Mouse (Mus musculus): Measurements from ENCODE around the gene Mamstr. TPM values are rescaled to one million over a fixed set of nuclear protein-coding genes. Genes with fewer than 3 reads are reported as not detected.
"Not testable (repeated sequence)": the region's sequence is repeated elsewhere in the genome, so short reads cannot be mapped to it uniquely, and the experiment has no call there.

Mamstr gene
- polyA plus RNA-seq, 1 experiment, result not detected

GRCm38 (mm10) chr7:45645591-45645971 is 5.8 kb downstream of the Mamstr start:
- H3K9me3 ChIP-seq, result no peaks in the 10 kb centered on the region
- H3K36me3 ChIP-seq (replicated peaks; ENCODE audit: low read length), result no peaks in the 10 kb centered on the region
- H3K27me3 ChIP-seq (replicated peaks), result peaks cover 79% of the 10 kb centered on the region
- no peak overlapping the region for H3K4me3 ChIP-seq (replicated peaks)
- no peak for TF ChIP-seq GATA1 (IDR thresholded peaks at IDR 0.05; ENCODE audit: borderline replicate concordance, low read length)
- TF ChIP-seq FLI1 (IDR thresholded peaks at IDR 0.05; ENCODE audit: low read length), result no peak
- H3K4me1 ChIP-seq, result peaks cover 45% of the 10 kb centered on the region

DNA sequence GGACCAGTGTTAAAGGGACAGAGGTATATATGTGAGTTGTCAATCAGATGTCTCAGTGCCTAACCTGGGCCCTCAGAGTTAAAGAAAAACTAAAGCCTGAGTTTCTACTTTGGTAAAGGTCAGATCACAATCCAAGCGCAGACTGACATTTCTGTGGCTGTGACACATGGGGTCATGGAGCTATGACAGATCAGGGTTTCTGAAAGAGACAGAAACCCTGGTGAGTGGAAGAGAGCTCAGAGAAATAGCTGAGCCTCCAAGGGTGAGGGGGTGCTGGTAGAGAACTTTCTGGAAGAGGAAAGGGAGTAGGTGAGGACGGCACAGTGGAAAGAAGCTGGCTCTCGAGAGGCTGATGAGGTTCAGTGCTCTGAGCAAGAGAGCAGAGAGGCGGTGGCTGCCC is 6.9 kb downstream of the Mamstr start:
- H3K9me3 ChIP-seq, result no peaks in the 10 kb centered on the region
- H3K4me3 ChIP-seq (replicated peaks), result no peak overlapping the region
- H3K27me3 ChIP-seq (replicated peaks), result peaks cover 71% of the 10 kb centered on the region
- TF ChIP-seq GATA1 (IDR thresholded peaks at IDR 0.05; ENCODE audit: borderline replicate concordance, low read length), result no peak
- no peak for TF ChIP-seq FLI1 (IDR thresholded peaks at IDR 0.05; ENCODE audit: low read length)
- H3K4me1 ChIP-seq, result peaks cover 40% of the 10 kb centered on the region
- H3K36me3 ChIP-seq (replicated peaks; ENCODE audit: low read length), result no peaks in the 10 kb centered on the region

DNA sequence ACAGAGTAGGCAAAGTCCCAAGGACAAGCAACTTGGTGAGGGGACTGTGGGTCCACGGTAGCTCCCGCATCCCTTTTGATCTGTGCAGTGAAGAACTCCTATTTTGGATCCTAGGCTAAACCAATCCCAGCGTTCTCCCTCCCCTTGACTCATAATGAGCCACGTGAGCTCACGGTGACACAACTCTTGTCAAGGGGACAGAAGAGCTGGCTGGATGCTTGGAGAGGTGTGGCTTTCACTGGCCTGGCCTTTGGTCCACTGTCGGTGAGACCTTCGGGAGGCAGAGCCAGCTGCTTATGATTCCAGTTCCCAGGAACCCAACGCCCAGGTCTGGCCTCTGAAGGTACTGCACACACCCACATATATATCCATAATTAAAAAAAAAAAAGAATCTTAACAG is 9.6 kb downstream of the Mamstr start:
- Histone ChIP-seq H3K36me3 (replicated peaks; ENCODE audit: low read length) (no peaks in the 10 kb centered on the region), H3K4me1 (peaks cover 14% of the 10 kb centered on the region), H3K27me3 (replicated peaks) (peaks cover 50% of the 10 kb centered on the region), H3K9me3 (no peaks in the 10 kb centered on the region), H3K4me3 (replicated peaks) (no peak overlapping the region)
- TF ChIP-seq FLI1 (IDR thresholded peaks at IDR 0.05; ENCODE audit: low read length) (no peak), GATA1 (IDR thresholded peaks at IDR 0.05; ENCODE audit: borderline replicate concordance, low read length) (no peak)

- not testable (repeated sequence) for H3K9me3 ChIP-seq; H3K4me3 ChIP-seq (replicated peaks); H3K36me3 ChIP-seq (replicated peaks; ENCODE audit: low read length)
- Histone ChIP-seq H3K4me1 (peaks cover 11% of the 10 kb centered on the region; the same call in 1 of the 2 replicates), H3K27me3 (replicated peaks) (peaks cover 45% of the 10 kb centered on the region)
Observed at GRCm38 (mm10) chr7:45650484-45650883, 10.7 kb downstream of the Mamstr start.

GRCm38 (mm10) chr7:45654424-45655047 is 14.8 kb downstream of the Mamstr start:
- peaks cover 5% of the 10 kb centered on the region; the same call in 1 of the 2 replicates for H3K4me1 ChIP-seq
- H3K27me3 ChIP-seq (replicated peaks), result peaks cover 28% of the 10 kb centered on the region
- H3K36me3 ChIP-seq (replicated peaks; ENCODE audit: low read length), result no peaks in the 10 kb centered on the region
- no peak overlapping the region for H3K4me3 ChIP-seq (replicated peaks)
- TF ChIP-seq FLI1 (IDR thresholded peaks at IDR 0.05; ENCODE audit: low read length), result no peak
- no peak for TF ChIP-seq GATA1 (IDR thresholded peaks at IDR 0.05; ENCODE audit: borderline replicate concordance, low read length)
- peaks cover 9% of the 10 kb centered on the region for H3K9me3 ChIP-seq

DNA sequence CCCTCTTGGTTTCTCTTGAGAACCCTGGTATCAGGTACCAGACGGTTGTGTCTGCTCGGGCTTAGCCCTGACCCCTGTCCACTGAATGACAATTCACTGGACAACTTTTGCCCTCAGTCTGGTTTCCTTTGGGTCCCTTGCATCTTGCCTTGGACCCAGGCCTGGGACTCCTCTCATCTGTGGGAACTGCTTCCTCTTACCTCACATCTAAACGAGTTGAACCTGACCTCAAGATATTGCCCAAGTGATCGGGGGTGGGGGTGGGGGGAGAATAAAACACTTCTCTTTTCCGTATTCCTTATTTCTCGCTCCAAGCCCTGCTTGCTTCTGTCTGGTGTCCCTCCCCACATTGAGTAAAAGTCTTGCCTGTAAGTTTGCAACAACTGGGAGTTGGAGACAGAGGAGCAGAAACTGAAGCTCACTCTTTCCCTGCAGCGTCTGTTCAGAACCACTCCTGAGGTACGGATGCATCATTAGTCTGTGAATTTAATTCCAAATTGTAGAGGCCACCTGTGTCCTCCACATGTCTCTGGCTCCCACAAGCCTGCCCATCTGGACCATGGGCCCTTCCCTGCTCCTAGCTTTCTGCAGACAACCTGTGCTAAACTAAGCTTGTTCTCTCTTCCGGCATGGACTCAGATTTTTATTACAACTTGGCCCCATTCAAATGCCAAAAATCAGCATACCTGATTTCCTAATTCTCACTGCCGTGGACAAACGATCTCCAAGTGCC is 21.1 kb downstream of the Mamstr start:
- H3K4me3 ChIP-seq (replicated peaks), result no peak overlapping the region
- TF ChIP-seq FLI1 (IDR thresholded peaks at IDR 0.05; ENCODE audit: low read length) (no peak), GATA1 (IDR thresholded peaks at IDR 0.05; ENCODE audit: borderline replicate concordance, low read length) (no peak)
- H3K27me3 ChIP-seq (replicated peaks), result peaks cover 30% of the 10 kb centered on the region
- H3K4me1 ChIP-seq, result peaks cover 16% of the 10 kb centered on the region
- no peaks in the 10 kb centered on the region for H3K36me3 ChIP-seq (replicated peaks; ENCODE audit: low read length)
- peaks cover 9% of the 10 kb centered on the region for H3K9me3 ChIP-seq

GRCm38 (mm10) chr7:45661702-45662101 is 21.9 kb downstream of the Mamstr start:
- Histone ChIP-seq H3K4me1 (peaks cover 16% of the 10 kb centered on the region), H3K27me3 (replicated peaks) (peaks cover 33% of the 10 kb centered on the region)
- not testable (repeated sequence) for H3K4me3 ChIP-seq (replicated peaks); H3K36me3 ChIP-seq (replicated peaks; ENCODE audit: low read length); H3K9me3 ChIP-seq

DNA sequence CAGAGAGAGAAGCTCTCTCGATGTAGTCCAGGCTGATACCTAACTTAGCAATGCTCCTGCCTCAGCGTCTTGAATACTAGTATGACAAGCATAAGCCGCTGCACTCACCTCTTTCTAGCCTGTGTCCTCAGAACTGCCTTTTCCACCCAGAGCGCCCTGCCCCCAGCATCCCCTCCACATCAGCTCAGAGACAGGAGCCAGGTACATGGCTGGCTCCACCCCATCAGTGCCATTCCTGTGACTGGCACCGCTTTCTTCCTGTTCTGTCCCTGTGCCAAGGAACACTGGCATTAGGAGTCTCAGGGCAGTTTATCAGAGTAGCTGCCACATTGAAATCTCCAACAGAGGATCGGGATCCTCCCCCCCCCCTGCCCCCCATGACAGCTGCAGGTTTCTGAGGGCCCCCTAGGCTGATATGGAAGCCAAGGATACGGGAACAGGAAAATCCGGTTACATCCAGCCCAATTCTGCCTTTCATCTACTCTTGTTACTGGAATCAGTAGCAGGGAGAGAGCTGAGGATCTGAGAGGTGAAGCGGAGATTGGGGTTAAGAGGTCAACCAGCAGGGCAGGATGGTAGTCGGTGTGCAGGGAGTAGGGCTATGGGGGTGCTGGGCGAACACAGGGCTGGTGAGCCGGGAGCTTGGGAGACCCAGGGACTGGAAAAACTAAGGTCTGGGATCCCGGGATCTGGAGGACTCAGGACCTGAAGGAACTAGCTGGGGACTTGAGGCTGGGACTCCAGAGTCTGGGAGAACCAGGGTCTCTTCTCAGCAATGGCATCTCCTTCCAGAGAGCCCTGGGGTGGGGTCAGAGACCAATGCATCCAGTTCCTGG is 25.7 kb downstream of the Mamstr start:
- no peak overlapping the region for H3K4me3 ChIP-seq (replicated peaks)
- H3K27me3 ChIP-seq (replicated peaks), result peaks cover 29% of the 10 kb centered on the region
- H3K9me3 ChIP-seq, result no peaks in the 10 kb centered on the region
- TF ChIP-seq FLI1 (IDR thresholded peaks at IDR 0.05; ENCODE audit: low read length) (no peak), GATA1 (IDR thresholded peaks at IDR 0.05; ENCODE audit: borderline replicate concordance, low read length) (no peak)
- H3K4me1 ChIP-seq, result peaks cover 16% of the 10 kb centered on the region
- H3K36me3 ChIP-seq (replicated peaks; ENCODE audit: low read length), result no peaks in the 10 kb centered on the region

DNA sequence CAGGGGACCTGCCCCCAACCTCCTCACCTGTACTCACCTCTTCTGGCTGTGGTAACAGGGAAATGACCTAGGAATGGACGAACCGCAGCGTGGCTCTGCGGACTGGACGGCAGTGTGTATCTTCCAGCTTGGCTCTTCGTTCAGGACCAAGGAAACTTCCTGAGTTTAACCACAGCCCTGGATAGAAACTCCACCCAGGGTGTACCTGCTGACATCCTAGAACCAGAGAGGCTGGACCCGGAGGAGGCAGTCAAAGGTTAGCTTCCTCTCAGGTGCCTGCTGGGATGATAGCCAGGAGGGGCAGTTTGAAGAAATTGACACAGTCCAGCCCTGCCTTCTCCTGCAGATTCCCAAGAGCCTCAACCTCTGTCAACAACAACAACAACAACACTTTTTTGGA is 26.4 kb downstream of the Mamstr start, which contains the start of gene Fut2:
TSS of gene Fut2 (minus strand) at position 234 of the 400 bp plus-strand sequence.
- Histone ChIP-seq H3K9me3 (no peaks in the 10 kb centered on the region), H3K4me3 (replicated peaks) (no peak within 1 kb of the TSS), H3K4me1 (peaks cover 16% of the 10 kb centered on the region), H3K36me3 (replicated peaks; ENCODE audit: low read length) (no peaks in the 10 kb centered on the region), H3K27me3 (replicated peaks) (peaks cover 28% of the 10 kb centered on the region)
- no peak for TF ChIP-seq FLI1 (IDR thresholded peaks at IDR 0.05; ENCODE audit: low read length)
- TF ChIP-seq GATA1 (IDR thresholded peaks at IDR 0.05; ENCODE audit: borderline replicate concordance, low read length), result no peak

GRCm38 (mm10) chr7:45667761-45668160 is 28.0 kb downstream of the Mamstr start:
- Histone ChIP-seq H3K36me3 (replicated peaks; ENCODE audit: low read length) (no peaks in the 10 kb centered on the region), H3K27me3 (replicated peaks) (peaks cover 42% of the 10 kb centered on the region), H3K4me1 (peaks cover 16% of the 10 kb centered on the region), H3K4me3 (replicated peaks) (no peak overlapping the region), H3K9me3 (peaks cover 4% of the 10 kb centered on the region)
- TF ChIP-seq GATA1 (IDR thresholded peaks at IDR 0.05; ENCODE audit: borderline replicate concordance, low read length) (no peak), FLI1 (IDR thresholded peaks at IDR 0.05; ENCODE audit: low read length) (no peak)
